Mouse (Mus musculus) CD8-positive naive resting alpha-beta T cell, adult 2 months (primary cell): Measurements from ENCODE around the gene Napa.

ENCODE experiments used
- DNase-seq, 2 experiments: peaks; one replicate each; pipeline ENCODE4 v3.0.0; 2022; ENCODE audit warnings: low read depth in 2 of 2, low spot score in 2 of 2

The Napa gene

DNA sequence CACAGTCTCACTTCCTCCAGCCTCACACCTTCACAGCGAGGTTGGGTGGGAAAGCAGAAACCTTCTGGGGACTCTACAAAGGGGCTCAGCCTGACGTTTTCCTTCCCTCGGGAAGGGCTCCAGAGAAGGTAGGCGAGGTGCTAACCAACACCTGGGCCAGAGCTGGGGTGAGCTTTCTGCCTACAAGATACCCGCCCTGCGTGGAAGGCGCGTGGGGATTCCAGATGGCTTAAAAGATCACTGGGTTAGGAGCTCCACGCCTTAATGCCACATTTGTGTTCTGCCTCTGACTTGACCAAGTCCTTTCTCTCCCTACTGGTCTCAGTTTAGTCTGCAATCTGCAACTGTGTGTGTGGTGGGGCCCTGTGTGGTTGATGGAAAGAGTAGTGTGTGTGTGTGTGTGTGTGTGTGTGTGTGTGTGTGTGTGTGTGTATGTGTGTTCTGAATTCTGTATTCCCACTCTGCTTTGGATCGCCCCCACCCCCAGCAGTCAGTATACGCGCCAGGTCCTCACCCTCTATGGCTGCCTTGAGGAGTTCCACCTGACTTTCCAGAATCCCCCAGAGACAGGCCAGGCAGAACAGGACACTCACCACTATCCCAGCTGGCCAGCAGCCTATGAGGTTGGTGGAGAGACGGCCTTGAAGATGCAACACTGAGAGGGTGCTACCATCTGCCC is 32.8 kb downstream of the Napa start:
- DNase-seq = no peak

GRCm38 (mm10) chr7:16132161-16132581 is 33.9 kb downstream of the Napa start:
- no peak for DNase-seq

DNA sequence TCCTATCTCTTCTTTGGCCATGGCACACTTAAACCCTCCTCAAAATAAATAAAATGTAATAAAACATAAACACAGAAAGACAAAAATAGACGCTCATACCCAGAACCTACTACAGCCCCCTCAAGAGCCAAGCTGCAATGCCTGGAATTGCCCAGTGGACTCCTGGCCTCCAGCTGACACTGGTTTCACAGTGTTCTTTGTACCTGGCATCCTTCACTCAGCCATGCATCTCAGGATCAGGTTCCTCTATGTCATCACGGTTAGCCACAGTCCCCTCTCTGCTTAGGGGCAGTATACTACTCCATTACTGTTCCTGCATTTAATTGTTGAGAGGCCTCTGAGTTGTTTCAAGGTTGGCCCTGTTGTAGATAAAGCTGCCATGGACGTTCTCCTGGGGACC is 34.7 kb downstream of the Napa start:
- no peak for DNase-seq

- no peak for DNase-seq
These were observed 35.4 kb downstream of the Napa start for GRCm38 (mm10) chr7:16133691-16134090.

- no peak for DNase-seq
These were observed 36.7 kb downstream of the Napa start for GRCm38 (mm10) chr7:16134951-16135392.

- DNase-seq = no peak
These were observed 48.5 kb downstream of the Napa start for GRCm38 (mm10) chr7:16146489-16147410.

DNA sequence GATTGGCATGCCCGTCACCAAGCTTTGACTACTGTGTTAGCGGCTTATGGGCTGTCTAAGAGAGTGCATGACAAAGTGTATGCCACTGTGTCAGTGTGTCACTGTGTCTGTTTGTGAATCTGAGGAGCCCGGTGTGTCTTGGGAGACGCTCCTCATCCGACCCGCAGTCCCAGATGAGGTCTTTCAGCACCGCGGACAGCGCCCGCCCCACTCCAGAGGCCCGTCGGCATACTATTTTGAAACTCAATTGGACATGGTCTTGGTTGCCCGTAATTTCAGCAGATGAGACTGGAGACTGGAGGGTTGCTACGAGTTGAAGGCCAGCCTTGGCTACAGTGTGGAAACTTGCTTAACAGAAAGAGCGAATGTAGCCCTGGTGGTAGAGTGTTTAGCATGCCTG is 49.4 kb downstream of the Napa start:
- DNase-seq = peak in 1 of 2 experiments; percentile 8

DNA sequence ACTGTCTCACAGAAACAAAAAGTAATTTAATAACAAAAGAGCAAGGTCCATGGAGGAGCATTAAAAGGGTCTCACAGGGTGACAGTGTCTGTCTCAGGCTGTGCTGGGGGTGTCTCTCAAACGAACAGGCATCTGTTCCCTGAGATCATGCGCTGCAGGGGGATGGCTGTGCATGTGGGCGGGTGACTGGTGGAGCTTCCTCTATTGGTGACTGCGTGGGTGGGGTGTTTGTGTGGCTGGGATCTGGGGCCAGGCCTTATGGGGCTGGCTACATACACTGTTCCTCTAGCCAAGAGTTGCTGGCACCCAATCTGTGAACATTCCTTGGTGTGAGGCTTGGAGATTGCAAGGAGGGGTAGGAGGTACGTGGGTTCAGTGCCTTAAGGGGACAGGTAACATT is 51.0 kb downstream of the Napa start:
- no peak for DNase-seq

DNA sequence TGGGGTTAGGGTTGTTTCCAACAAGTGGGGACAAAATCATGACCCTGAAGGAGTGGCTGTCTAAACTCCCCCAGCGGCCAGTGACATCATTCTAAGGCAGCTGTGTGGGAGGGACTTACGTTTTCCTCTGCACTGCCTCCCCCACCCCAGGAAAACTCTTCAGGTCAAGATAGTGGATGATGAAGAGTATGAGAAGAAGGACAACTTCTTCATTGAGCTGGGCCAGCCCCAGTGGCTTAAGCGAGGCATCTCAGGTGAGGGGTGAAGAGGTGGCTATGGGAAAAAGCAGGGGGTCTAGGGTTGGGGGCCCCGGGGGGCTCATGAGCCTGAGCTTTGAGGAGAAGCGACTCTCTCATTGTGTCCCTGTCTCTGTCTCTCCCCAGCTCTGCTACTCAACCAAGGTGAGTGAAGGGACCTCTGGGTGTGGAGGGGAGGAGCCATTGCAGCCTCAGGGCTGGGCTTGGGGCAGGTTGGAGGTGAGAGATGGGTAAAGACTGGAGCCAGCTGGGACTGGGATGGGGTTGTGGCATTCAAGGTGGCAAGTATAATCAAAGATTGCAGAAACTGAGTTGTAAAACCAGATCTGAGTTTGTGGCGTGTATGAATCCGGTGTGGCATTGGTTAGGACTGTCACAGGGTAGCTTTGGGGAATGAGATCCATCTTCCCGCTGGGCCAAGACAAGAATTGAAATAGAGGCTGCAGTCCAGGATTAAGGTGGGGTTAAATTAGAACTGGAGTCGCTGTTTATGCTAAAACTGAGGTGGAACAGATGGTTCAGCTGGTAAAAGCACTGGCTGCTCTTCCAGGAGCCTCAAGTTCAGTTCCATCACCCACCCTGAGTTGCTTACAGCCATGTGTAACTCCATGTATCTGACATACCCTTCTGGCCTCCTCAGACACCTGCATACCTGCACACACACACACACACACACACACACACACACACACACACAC is 52.2 kb downstream of the Napa start:
- no peak for DNase-seq

DNA sequence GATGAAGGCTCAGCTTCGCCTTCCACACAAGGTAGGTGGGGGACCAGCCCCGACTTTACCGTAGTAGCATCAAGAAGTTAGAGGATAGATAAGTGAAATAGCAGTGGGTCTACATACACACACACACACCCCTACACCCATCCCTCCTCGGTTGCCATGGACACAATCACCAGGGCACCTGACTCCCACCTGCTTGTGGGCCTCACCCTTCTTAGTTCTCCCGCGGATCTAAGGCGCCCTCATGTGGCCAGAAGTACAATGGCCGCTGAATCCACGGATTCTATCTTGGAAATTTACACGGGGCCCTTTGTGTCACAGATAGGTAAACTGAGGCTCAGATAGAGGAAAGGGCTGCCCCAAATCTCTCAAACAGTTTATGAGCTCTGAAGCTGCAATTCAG is 55.3 kb downstream of the Napa start:
- peak in 1 of 2 experiments; percentile 38 for DNase-seq

GRCm38 (mm10) chr7:16155132-16155872 is 57.0 kb downstream of the Napa start:
- no peak for DNase-seq

DNA sequence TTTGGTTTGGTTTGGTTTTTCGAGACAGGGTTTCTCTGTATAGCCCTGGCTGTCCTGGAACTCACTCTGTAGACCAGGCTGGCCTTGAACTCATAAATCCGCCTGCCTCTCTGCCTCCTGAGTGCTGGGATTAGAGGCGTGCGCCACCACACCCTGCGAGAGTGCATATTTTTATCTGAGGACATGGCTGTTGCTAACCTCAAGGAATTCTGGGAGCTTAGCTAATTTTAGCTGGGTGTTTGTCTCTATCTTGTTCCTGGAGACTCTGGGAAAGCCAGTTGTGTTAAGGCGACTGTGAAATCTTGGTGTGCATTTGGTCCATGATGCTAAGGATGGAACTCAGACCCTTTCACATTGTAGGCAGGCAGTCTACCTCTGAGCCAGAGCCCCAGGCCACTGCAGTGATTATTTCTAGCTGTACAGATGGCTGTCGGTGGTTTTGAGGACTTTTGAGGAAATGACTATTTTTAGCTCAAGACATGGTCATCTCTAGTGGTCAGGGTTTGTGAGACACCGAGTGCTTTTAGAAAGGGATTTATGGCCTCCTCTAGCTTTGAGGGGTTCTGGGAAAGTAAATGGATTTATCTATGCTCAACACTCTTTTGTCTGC is 58.0 kb downstream of the Napa start:
- DNase-seq = no peak

GRCm38 (mm10) chr7:16158735-16159134 is 60.5 kb downstream of the Napa start:
- DNase-seq = no peak

DNA sequence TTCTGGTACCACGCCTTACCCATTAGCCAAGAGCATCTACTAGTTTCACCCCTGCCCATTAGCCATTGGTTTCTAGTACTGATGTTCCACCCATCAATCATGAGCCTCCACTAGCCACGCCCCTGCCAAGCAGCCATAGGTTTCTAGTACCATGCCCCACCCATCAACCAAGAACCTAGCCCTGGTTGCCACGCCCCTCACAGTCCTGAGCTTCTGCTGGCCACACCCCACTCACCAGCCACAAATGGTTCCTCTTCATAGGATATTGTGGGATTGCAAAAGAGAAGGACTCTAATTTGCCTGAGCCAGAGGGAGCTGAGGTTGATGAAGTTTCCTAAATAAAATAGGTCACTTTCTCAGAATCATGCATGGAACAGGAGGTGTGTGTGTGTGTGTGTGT is 62.4 kb downstream of the Napa start:
- DNase-seq = no peak

GRCm38 (mm10) chr7:16161302-16161701 is 63.0 kb downstream of the Napa start:
- no peak for DNase-seq

DNA sequence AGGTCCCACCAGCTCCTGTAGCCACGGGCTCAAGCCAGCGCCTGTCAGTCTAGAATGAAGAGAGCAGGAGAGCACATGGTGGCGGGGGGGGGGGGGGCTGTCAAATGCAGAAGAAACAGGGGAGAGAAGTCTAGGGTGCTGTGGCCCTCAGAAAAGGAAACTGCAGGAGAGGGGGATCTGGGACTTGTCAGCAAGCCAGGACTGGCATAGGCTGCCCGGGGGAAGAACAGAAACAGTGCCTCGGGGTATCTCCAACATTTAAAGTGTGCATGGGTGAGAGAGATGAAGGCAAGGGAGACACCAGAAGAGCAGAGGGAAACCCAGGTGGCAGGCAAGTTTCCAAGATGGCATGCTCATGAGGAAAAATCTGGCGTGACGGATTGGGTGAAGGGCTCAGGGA is 63.8 kb downstream of the Napa start:
- no peak for DNase-seq
